Mouse (Mus musculus) liver, embryonic 14.5 days (tissue): Measurements from ENCODE around the gene Armcx2.

Experiments used
- CTCF ChIP-seq: IDR thresholded peaks from 2 replicates; pipeline ENCODE4 v1.5.1; 2016; ENCODE audit warnings: antibody characterized with exemption, low read depth, control low read depth
- EP300 ChIP-seq: IDR thresholded peaks from 2 replicates; pipeline ENCODE4 v1.6.1; 2016; ENCODE audit warnings: antibody characterized with exemption, low read depth

- TF ChIP-seq CTCF (no peak), EP300 (no peak)
Observed at GRCm38 (mm10) chrX:134849662-134850061, 40.6 kb upstream of the Armcx2 start.
